Mouse (Mus musculus) kidney, embryonic 15.5 days (tissue): ENCODE measurements around the gene Insl3. TPM values are rescaled to one million over a fixed set of nuclear protein-coding genes. Genes with fewer than 3 reads are reported as not detected.
A peak's percentile ranks its signal among the peaks of the same experiment; 100 is the strongest.
"Not testable (repeated sequence)": the region's sequence is repeated elsewhere in the genome, so short reads cannot be mapped to it uniquely, and the experiment has no call there.

ENCODE experiments used
- ATAC-seq: fragments of 200-750 bp; cut with Nextera tagmentation; replicated peaks from 2 replicates; pipeline ENCODE4 v1.8.0; 2017; ENCODE audit warnings: moderate TSS enrichment; ENCODE audit not compliant: low FRiP score
- H3K27ac ChIP-seq: fragments of 300-500 bp; sonication (generic); 2 replicates; pipeline ENCODE4 v1.5.1; 2015; ENCODE audit warnings: mild to moderate bottlenecking, inconsistent platforms
- H3K27me3 ChIP-seq: fragments of 300-500 bp; sonication (generic); 2 replicates; pipeline ENCODE4 v1.6.1; 2015; ENCODE audit warnings: inconsistent platforms
- H3K36me3 ChIP-seq: fragments of 300-500 bp; sonication (generic); 2 replicates; pipeline ENCODE4 v1.6.1; 2015; ENCODE audit warnings: inconsistent platforms
- H3K4me1 ChIP-seq: fragments of 300-500 bp; sonication (generic); 2 replicates; pipeline ENCODE4 v1.6.1; 2015; ENCODE audit warnings: inconsistent platforms
- H3K4me2 ChIP-seq: fragments of 300-500 bp; sonication (generic); 2 replicates; pipeline ENCODE4 v1.6.1; 2015; ENCODE audit warnings: moderate library complexity, mild to moderate bottlenecking, inconsistent platforms
- H3K4me3 ChIP-seq: fragments of 300-500 bp; sonication (generic); replicated peaks from 2 replicates; pipeline ENCODE4 v1.5.1; 2015; ENCODE audit warnings: mild to moderate bottlenecking, inconsistent platforms
- H3K9ac ChIP-seq: fragments of 300-500 bp; sonication (generic); 2 replicates; pipeline ENCODE4 v1.6.1; 2015; ENCODE audit warnings: mild to moderate bottlenecking, inconsistent platforms
- H3K9me3 ChIP-seq: fragments of 300-500 bp; sonication (generic); replicated peaks from 2 replicates; pipeline ENCODE4 v1.6.1; 2016; ENCODE audit warnings: inconsistent platforms
- WGBS: fragments of 180-500 bp; shearing (Covaris S2); methylation state at CpG from one replicate; pipeline ENCODE4 v1.1.7; 2015; ENCODE audit warnings: mixed read lengths; 5-methylcytosine and 5-hydroxymethylcytosine counted together
- polyA plus RNA-seq: library from polyadenylated mRNA; unstranded; fragments of >200 nt; fragmentation: Nextera tagmentation; extraction: Ambion mirVana; gene quantifications from 2 replicates; pipeline ENCODE4 v1.2.1, GENCODE M21; 2015

The Insl3 gene
- polyA plus RNA-seq, 1 experiment from 2014 or later, result 1.7 TPM

DNA sequence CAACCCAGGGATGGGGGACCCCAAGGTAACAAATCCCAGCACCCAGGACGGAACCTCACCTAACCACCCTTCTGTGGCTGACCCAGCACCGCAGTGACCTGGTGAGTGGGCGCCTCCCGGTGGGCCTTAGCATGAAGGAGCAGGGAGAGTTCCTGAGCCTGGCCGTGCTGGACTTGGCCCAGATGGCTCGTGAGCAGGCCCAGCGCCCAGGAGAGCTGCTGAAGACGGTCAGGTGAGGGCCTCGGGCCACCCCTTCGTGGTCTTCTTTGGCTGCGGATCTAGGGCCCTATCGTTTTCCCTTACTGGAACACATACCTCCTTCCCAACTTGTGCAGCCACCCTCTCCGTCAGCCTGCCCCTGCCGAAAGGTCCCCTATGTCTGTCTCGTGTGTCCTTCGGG lies 9.9 kb upstream of the Insl3 start:
- Histone ChIP-seq H3K4me2 (peak overlapping the region; percentile 59), H3K4me3 (peak overlapping the region; percentile 33), H3K9ac (no peak overlapping the region; the same call in 1 of the 2 replicates), H3K36me3 (no peaks in the 10 kb centered on the region), H3K4me1 (peaks cover 45% of the 10 kb centered on the region), H3K9me3 (no peaks in the 10 kb centered on the region), H3K27me3 (peaks cover 89% of the 10 kb centered on the region), H3K27ac (no peak overlapping the region)
- 23% methylated on average over 16 of the region's 16 CpGs for WGBS
- ATAC-seq, result no peak

DNA sequence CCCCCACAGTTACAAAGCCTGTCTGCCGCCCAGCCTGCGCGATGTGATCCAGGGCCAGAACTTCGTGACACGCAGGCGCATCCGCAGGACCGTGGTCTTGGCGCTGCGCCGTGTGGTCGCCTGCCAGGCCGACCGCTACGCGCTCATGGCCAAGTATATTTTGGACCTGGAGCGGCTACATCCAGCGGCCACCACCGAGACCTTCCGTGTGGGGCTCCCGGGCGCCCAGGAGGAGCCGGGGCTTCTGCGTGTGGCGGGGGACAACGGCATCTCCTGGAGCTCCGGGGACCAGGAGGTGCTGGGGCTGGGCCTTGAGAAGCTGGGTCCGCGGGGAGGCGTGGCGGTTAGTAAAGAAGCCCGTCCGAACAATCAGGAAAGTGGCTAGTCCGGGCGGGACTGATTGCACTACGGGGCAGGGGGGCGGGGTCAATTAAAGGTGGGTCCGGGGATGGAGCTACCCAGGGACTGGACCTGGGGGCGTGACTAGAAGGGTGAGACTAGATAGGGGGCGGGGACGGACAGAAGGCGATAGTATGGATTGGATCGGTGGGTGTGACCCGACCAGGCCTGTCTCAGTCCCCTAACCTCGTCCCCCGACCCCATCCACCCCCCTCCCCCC lies 9.4 kb upstream of the Insl3 start:
- peak overlapping the region; percentile 4; the same call in 1 of the 2 replicates for H3K9ac ChIP-seq
- peaks cover 94% of the 10 kb centered on the region for H3K27me3 ChIP-seq
- WGBS, result 9% methylated on average over 46 of the region's 46 CpGs
- no peaks in the 10 kb centered on the region for H3K9me3 ChIP-seq
- H3K4me1 ChIP-seq, result peaks cover 50% of the 10 kb centered on the region
- peak overlapping the region; percentile 59 for H3K4me2 ChIP-seq
- ATAC-seq, result no peak
- H3K27ac ChIP-seq, result no peak overlapping the region
- H3K4me3 ChIP-seq, result peak overlapping the region; percentile 33
- no peaks in the 10 kb centered on the region for H3K36me3 ChIP-seq

DNA sequence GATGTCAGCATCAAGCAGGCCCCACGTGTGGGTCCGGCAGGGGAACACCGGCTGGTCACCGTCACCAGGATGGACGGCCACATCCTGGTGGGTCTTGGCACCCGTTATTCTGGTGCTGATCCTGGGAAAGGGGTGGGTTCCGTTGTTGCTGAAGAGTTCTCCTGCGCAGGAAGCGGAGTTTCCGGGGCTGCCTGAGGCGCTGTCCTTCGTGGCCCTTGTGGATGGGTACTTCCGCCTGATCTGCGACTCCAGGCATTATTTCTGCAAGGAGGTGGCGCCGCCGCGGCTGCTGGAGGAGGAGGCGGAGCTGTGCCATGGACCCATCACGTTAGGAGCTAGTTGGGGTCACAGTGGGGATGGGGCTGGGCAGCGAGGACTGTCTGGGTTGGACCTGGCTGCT lies 8.5 kb upstream of the Insl3 start:
- no peak overlapping the region for H3K27ac ChIP-seq
- no peak for ATAC-seq
- H3K9me3 ChIP-seq, result no peaks in the 10 kb centered on the region
- H3K27me3 ChIP-seq, result peaks cover 97% of the 10 kb centered on the region
- H3K9ac ChIP-seq, result no peak overlapping the region
- peak overlapping the region; percentile 33 for H3K4me3 ChIP-seq
- peak overlapping the region; percentile 59 for H3K4me2 ChIP-seq
- H3K4me1 ChIP-seq, result peaks cover 51% of the 10 kb centered on the region
- WGBS, result 7% methylated on average over 21 of the region's 21 CpGs
- no peaks in the 10 kb centered on the region for H3K36me3 ChIP-seq

DNA sequence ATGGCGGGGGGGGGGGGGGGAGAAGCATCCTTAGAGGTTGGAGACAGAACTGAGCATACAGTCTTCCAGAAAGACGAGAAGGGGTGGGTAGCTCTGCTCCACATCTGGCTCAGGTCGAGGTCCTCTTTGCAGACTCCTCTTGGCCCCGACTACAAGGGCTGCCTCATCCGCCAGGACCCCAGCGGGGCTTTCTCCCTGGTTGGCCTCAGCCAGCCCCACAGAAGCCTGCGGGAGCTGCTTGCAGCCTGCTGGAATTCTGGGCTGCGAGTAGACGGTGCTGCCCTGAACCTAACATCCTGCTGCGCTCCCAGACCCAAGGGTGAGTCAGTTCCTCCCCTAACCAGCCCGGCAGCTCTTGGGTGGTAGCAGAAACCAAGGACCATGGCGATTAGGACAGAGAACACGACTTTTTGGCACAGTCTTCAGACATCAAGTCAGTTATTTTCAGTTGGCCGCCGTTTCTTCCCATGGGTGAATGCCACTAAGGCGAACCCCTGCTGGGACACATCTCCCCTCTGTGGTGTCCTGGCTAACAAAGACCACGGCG lies 7.6 kb upstream of the Insl3 start:
- Histone ChIP-seq H3K27me3 (peaks cover 98% of the 10 kb centered on the region), H3K4me3 (no peak overlapping the region), H3K9ac (no peak overlapping the region), H3K27ac (no peak overlapping the region), H3K4me2 (no peak overlapping the region), H3K4me1 (peaks cover 51% of the 10 kb centered on the region), H3K36me3 (no peaks in the 10 kb centered on the region), H3K9me3 (no peaks in the 10 kb centered on the region)
- WGBS, result 9% methylated on average over 18 of the region's 18 CpGs
- ATAC-seq, result no peak

DNA sequence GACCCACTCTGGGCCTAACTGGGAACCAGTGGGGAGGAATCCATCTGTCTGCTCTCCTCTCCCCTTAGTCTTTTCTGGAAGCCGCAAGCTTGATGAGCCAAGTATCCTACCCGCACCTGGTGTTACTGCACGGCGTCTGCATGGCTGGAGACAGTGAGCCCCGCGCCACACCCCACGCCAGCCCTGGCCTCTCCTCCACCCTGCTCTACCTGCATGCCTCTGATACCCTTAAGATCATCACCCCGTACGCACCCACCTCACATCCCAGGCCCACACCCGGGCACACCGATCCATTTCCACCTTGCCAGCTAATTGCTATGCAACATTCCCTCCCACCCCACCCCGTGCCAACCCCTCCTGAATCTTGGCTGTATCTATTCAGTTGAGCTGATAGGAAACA lies 6.2 kb upstream of the Insl3 start:
- Histone ChIP-seq H3K27ac (no peak overlapping the region), H3K9me3 (no peaks in the 10 kb centered on the region), H3K9ac (no peak overlapping the region), H3K4me3 (no peak overlapping the region), H3K36me3 (no peaks in the 10 kb centered on the region), H3K4me2 (no peak overlapping the region), H3K4me1 (peaks cover 60% of the 10 kb centered on the region), H3K27me3 (peaks cover 100% of the 10 kb centered on the region)
- 66% methylated on average over 12 of the region's 12 CpGs for WGBS
- ATAC-seq, result no peak

DNA sequence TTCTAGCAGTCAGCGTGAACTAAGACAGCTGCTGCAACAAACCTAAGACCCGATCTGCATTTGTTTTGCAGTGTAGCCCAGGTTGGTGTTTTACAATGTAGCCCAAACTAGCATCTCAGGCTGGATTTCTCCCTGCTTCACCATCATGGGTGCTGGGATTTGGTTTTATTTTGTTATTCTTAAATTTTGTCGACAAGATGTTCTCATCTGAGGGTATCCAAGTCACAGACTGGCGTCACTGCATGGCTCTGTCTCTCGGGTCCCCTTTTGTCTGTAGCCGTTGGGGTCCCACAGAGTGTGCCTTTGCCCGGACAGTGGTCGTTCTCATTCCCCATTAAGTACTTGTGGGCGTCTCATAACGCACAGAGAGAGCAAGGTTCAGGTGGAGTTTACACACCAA lies 4.3 kb upstream of the Insl3 start:
- Histone ChIP-seq H3K27me3 (peaks cover 100% of the 10 kb centered on the region), H3K9me3 (no peaks in the 10 kb centered on the region), H3K27ac (no peak overlapping the region), H3K36me3 (no peaks in the 10 kb centered on the region), H3K9ac (no peak overlapping the region), H3K4me3 (no peak overlapping the region), H3K4me1 (peaks cover 54% of the 10 kb centered on the region), H3K4me2 (no peak overlapping the region)
- 22% methylated on average over 10 of the region's 10 CpGs for WGBS
- ATAC-seq, result no peak

DNA sequence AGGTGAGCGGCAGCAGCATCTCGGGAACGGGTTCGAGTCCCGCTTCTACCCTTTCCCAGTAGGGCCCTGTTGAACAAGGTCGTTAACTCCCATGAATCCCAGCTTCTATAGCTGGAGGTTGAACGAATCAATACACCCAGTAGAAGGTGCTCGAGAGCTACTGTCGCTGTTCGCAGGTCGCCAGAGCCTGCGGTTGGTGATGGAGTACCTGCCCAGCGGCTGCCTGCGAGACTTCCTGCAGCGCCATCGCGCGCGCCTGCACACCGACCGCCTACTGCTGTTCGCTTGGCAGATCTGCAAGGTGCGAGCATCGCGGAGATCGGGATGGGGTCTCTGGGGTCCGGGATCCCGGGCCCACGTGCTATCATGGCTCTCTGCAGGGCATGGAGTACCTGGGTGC lies 3.4 kb upstream of the Insl3 start:
- no peaks in the 10 kb centered on the region for H3K36me3 ChIP-seq
- 0 out of 2 replicates have a peak, but pooled peaks have one; percentile 6 for ATAC-seq
- 7% methylated on average over 29 of the region's 29 CpGs for WGBS

DNA sequence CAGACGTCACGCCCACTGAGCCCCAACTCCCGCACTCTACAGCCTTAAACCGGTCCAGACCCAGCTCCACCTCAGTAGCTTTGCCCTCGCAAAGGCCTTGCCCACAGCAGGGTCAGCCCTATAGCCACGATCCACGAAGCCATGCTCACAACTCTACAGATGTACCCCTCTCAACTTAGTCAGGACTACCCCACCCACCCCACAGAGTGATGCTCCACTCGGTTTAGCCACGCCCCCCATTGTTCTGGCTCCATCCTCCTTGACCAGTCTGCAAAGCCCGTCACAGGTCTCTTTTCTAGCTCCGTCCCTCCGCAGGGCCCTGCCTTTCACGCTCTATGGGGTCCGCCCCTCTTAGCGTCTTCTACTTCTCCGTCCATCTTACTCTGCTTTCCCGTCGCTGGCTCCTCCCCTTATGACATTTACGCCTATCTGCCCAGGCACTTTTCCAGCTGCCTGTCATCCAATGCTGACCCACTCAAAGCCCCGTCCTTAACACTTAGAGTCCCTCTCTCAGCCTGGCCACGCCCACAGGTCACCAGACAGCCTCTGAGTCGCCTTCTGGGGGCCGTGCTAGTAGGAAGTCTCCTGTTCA lies 2.8 kb upstream of the Insl3 start:
- Histone ChIP-seq H3K4me3 (peak overlapping the region; percentile 31), H3K9me3 (no peaks in the 10 kb centered on the region), H3K4me2 (peak overlapping the region; percentile 54), H3K9ac (no peak overlapping the region), H3K27ac (no peak overlapping the region), H3K27me3 (peaks cover 100% of the 10 kb centered on the region), H3K36me3 (no peaks in the 10 kb centered on the region), H3K4me1 (peaks cover 40% of the 10 kb centered on the region)
- ATAC-seq, result peak; percentile 63
- 4% methylated on average over 22 of the region's 23 CpGs for WGBS

More for the DNA sequence above, 3.4 kb upstream of the Insl3 start:
- Histone ChIP-seq H3K4me1 (peaks cover 46% of the 10 kb centered on the region), H3K27me3 (peaks cover 100% of the 10 kb centered on the region), H3K27ac (no peak overlapping the region), H3K4me2 (peak overlapping the region; percentile 54), H3K9me3 (no peaks in the 10 kb centered on the region), H3K9ac (no peak overlapping the region), H3K4me3 (peak overlapping the region; percentile 31)

DNA sequence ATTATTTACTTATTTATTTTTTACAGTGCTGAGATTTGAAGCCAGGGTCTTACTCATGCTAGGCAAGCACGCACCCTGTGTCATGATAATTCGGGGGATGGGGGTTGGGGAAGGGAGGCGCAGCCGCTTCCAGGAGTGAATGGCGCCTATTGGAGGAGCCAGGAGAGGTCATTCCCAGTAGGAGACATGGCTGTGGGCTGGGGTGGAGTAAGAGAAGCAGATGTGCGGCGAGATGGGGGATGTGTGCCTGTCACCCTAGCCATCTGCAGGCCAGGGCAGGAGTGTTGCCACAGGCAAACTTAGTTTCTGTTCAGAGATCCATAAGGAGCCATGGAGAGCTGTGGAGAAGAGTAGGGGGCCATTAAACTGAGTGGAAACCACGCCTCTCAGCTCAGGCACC lies 1.4 kb upstream of the Insl3 start:
- H3K4me1 ChIP-seq, result peaks cover 34% of the 10 kb centered on the region
- no peak overlapping the region for H3K4me3 ChIP-seq
- H3K27ac ChIP-seq, result no peak overlapping the region
- no peaks in the 10 kb centered on the region for H3K36me3 ChIP-seq
- H3K9me3 ChIP-seq, result no peaks in the 10 kb centered on the region
- ATAC-seq, result no peak
- H3K9ac ChIP-seq, result no peak overlapping the region
- H3K4me2 ChIP-seq, result no peak overlapping the region
- peaks cover 100% of the 10 kb centered on the region for H3K27me3 ChIP-seq
- WGBS, result 12% methylated on average over 8 of the region's 8 CpGs

DNA sequence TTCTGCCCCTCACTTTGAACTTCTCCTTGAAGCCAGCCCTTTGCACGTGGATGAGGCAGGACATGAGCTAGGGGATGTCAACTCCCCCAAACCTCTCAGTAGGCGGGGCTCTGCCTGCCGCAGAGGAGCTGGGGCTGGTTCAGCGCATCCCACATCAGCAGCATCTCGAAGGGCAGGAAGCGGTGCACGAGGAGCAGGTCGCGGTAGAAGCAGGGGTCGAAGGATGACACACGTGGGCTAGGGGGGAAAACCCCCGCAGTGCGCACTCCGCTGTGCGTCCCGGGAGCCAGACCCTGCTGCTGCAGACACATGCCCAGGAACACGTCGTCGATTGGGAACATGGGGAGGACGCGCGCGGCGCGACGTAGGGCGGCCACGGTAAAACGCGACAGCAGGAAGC lies 3.5 kb downstream of the Insl3 start:
- no peak overlapping the region for H3K9ac ChIP-seq
- ATAC-seq, result no peak
- peaks cover 22% of the 10 kb centered on the region for H3K4me1 ChIP-seq
- no peak overlapping the region for H3K27ac ChIP-seq
- peak overlapping the region; percentile 26; the same call in 1 of the 2 replicates for H3K4me3 ChIP-seq
- WGBS, result 9% methylated on average over 30 of the region's 30 CpGs
- H3K9me3 ChIP-seq, result no peaks in the 10 kb centered on the region
- H3K4me2 ChIP-seq, result peak overlapping the region; percentile 31; the same call in 1 of the 2 replicates
- peaks cover 95% of the 10 kb centered on the region for H3K27me3 ChIP-seq
- no peaks in the 10 kb centered on the region for H3K36me3 ChIP-seq

DNA sequence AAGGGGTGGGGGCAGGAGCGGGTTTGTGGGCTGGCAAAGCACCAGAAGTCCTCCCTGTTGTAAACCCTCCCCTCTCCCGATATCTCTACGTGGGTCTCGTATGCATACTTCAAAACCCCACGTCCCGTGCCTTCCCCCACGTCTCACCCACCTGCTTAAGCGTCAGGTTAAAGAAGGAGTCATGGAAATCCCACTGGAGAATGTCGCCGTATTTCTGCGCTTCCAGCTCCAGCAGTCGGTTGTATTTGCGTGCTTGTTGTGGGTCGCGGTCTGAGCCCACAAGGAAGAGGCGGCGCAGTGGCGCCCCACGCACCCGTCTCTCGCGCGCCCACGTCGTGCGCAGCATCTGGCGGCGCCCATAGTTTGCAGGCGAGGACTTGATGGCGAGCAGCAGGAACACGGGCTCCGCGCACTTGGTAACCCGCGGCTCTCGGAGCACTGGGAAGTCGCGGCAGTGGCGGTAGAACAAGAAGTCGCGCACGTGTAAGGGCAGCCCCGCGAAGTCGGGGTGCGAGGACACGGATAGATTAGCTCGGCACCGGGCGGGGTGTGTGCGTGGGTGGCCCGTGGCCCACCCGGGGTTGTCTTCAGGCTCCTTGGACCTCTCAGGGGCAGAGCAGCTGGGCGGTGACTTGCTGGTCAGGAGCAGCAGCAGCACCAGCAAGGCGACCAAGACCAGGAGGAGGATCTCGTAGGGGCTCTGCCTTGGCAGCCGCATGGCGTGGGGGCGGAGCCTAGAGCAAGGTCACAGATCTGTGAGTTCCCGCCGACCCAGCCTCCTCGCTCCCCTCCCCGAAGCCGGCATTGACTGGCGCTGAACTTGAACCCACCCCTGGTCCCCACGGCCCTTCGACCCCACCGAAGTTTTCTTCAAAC lies 4.4 kb downstream of the Insl3 start:
- Histone ChIP-seq H3K9ac (no peak overlapping the region), H3K4me2 (peak overlapping the region; percentile 40), H3K36me3 (no peaks in the 10 kb centered on the region), H3K4me3 (peak overlapping the region; percentile 26), H3K9me3 (no peaks in the 10 kb centered on the region), H3K4me1 (peaks cover 16% of the 10 kb centered on the region), H3K27me3 (peaks cover 89% of the 10 kb centered on the region), H3K27ac (no peak overlapping the region)
- WGBS, result 12% methylated on average over 68 of the region's 68 CpGs
- ATAC-seq, result no peak; the same call in 1 of the 2 replicates

DNA sequence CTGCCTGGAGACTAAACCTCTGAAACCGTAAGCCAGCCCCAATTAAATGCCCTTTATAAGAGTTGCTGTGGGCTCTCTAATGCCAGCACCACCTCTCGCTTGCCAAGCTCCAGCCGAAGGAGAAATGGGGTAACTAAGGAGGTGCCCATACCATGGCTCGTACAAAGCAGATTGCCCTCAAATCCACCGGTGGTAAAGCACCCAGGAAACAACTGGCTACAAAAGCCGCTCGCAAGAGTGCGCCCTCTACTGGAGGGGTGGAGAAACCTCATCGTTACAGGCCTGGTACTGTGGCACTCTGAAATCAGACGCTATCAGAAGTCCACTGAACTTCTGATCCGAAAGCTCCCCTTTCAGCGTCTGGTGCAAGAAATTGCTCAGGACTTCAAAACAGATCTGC lies 6.4 kb downstream of the Insl3 start:
- not testable (repeated sequence) for H3K27ac ChIP-seq, H3K9me3 ChIP-seq, H3K4me3 ChIP-seq, H3K36me3 ChIP-seq, H3K9ac ChIP-seq, ATAC-seq, H3K4me2 ChIP-seq
- WGBS, result 63% methylated on average over 12 of the region's 12 CpGs
- Histone ChIP-seq H3K4me1 (peaks cover 22% of the 10 kb centered on the region), H3K27me3 (peaks cover 85% of the 10 kb centered on the region)
